Mouse (Mus musculus) forebrain, embryonic 11.5 days (tissue): Measurements from ENCODE around the gene Chst11. TPM values are rescaled to one million over a fixed set of nuclear protein-coding genes. Genes with fewer than 3 reads are reported as not detected.

ENCODE experiments used
- ATAC-seq: fragments of 200-750 bp; cut with Nextera tagmentation; replicated peaks from 2 replicates; pipeline ENCODE4 v1.8.0; 2017; ENCODE audit warnings: moderate TSS enrichment; ENCODE audit not compliant: low FRiP score
- DNase-seq: peaks from one replicate; pipeline ENCODE4 v3.0.0-alpha.2; 2017; ENCODE audit warnings: low spot score
- H3K27ac ChIP-seq: fragments of 300-500 bp; sonication (generic); 2 replicates; pipeline ENCODE4 v1.5.1; 2014; ENCODE audit warnings: low read depth, low read length
- H3K27me3 ChIP-seq: fragments of 300-500 bp; sonication (generic); 2 replicates; pipeline ENCODE4 v1.6.1; 2014; ENCODE audit warnings: mild to moderate bottlenecking, low read length, mixed read lengths; ENCODE audit not compliant: control insufficient read depth, insufficient read depth
- H3K36me3 ChIP-seq: fragments of 300-500 bp; sonication (generic); 2 replicates; pipeline ENCODE4 v1.6.1; 2014; ENCODE audit warnings: mild to moderate bottlenecking, low read length, moderate library complexity, mixed read lengths; ENCODE audit not compliant: control insufficient read depth, insufficient read depth
- H3K4me1 ChIP-seq: fragments of 300-500 bp; sonication (generic); replicated peaks from 2 replicates; pipeline ENCODE4 v1.6.1; 2014; ENCODE audit warnings: low read length, mixed read lengths; ENCODE audit not compliant: control insufficient read depth, insufficient read depth
- H3K4me2 ChIP-seq: fragments of 300-500 bp; sonication (generic); 2 replicates; pipeline ENCODE4 v1.6.1; 2014; ENCODE audit warnings: low read depth, mild to moderate bottlenecking, low read length, moderate library complexity, mixed read lengths; ENCODE audit not compliant: severe bottlenecking
- H3K4me3 ChIP-seq: fragments of 300-500 bp; sonication (generic); 2 replicates; pipeline ENCODE4 v1.5.1; 2014; ENCODE audit warnings: low read depth, low read length
- H3K9ac ChIP-seq: fragments of 300-500 bp; sonication (generic); 2 replicates; pipeline ENCODE4 v1.6.1; 2014; ENCODE audit warnings: low read length
- H3K9me3 ChIP-seq: fragments of 300-500 bp; sonication (generic); 2 replicates; pipeline ENCODE4 v1.6.1; 2016; ENCODE audit warnings: low read length, mixed read lengths; ENCODE audit not compliant: control insufficient read depth
- WGBS: fragments of 180-500 bp; shearing (Covaris S2); extraction: QIAGEN DNeasy Blood & Tissue Kit; methylation state at CpG from one replicate; pipeline ENCODE4 v1.1.7; 2014; 5-methylcytosine and 5-hydroxymethylcytosine counted together
- polyA plus RNA-seq: library from polyadenylated mRNA; unstranded; fragments of >200 nt; fragmentation: Nextera tagmentation; extraction: Ambion mirVana; gene quantifications from 2 replicates; pipeline ENCODE4 v1.2.1, GENCODE M21; 2014

Gene Chst11
- 1.9 and 2.4 TPM in 2 replicates for polyA plus RNA-seq

DNA sequence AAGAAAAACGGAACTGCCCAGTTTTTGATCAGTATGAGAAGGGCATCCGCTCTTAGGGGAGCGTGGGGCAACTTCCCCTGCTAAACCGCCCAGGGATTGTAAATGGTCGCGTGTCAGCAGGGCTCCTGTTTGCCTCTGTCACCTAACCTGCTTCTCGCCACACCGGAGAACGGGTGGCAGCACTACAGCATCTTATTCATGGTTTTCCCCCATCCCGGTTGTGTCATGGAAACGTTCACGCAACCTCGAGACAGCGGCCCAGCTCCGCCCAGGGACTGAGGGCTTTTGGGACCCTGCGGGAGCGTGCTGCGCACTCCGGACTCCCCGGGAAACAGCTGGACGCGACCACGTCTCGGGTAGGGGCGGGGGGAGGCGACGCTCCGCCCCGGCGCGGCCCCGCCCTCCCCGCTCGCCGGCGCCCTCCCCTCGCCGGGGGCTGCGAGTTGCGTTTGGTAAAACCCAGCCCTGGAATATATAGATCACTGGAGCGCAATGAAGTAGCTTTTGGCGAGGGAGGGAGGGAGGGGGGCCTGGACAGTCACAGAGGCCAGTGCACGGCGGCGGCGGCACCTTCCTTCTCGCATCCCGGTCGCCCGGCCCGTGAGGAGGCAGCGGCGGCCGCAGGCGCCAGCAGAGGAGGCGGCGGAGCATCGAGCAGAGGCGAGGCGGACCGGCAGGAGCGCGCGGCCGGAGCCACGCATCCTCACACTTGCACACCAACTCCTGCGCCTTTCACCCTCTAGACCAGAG, at the start of gene Chst11:
Gene Chst11, plus strand, starts transcription at position 549 of the 750 bp plus-strand sequence.
- no peaks in the 10 kb centered on the region for H3K36me3 ChIP-seq
- H3K4me1 ChIP-seq = peaks cover 12% of the 10 kb centered on the region
- peaks cover 12% of the 10 kb centered on the region; the same call in 1 of the 2 replicates for H3K27me3 ChIP-seq
- H3K4me3 ChIP-seq = peak within 1 kb of the TSS; percentile 72
- peak; percentile 90 for ATAC-seq
- no peaks in the 10 kb centered on the region for H3K9me3 ChIP-seq
- H3K27ac ChIP-seq = peak within 1 kb of the TSS; percentile 71
- peak within 1 kb of the TSS; percentile 84 for H3K4me2 ChIP-seq
- H3K9ac ChIP-seq = peak within 1 kb of the TSS; percentile 85
- under 1% methylated on average over 67 of the region's 67 CpGs for WGBS
- DNase-seq = peak; percentile 90

DNA sequence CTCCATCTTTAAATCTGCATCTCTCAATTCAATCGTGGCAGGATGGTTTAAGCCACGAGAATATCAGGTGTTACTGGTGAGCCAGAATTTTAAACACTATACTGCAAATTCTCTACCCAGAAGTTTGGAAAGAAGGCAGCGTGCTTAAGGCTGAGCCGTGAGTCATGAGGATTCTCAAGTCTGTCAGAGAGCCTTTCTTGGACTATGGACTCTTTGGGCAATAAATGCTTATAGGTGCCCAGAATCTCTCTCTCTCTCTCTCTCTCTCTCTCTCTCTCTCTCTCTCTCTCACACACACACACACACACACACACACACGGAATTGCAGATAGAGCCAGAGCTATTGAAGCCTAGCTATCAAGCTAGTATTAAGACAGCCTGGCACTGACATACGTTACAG, 49.5 kb upstream of the Chst11 start:
- H3K9ac ChIP-seq = no peak overlapping the region
- ATAC-seq (no peak), DNase-seq (no peak)
- H3K4me1 ChIP-seq = no peaks in the 10 kb centered on the region
- no peaks in the 10 kb centered on the region for H3K36me3 ChIP-seq
- H3K4me2 ChIP-seq = no peak overlapping the region
- no peaks in the 10 kb centered on the region for H3K27me3 ChIP-seq
- no peaks in the 10 kb centered on the region for H3K9me3 ChIP-seq
- H3K27ac ChIP-seq = no peak overlapping the region
- 83% methylated on average over 6 of the region's 6 CpGs for WGBS
- H3K4me3 ChIP-seq = no peak overlapping the region

- ATAC-seq (no peak), DNase-seq (no peak)
- Histone ChIP-seq H3K9me3 (no peaks in the 10 kb centered on the region), H3K4me3 (no peak overlapping the region), H3K27ac (no peak overlapping the region), H3K27me3 (no peaks in the 10 kb centered on the region), H3K4me2 (no peak overlapping the region), H3K9ac (no peak overlapping the region), H3K4me1 (no peaks in the 10 kb centered on the region), H3K36me3 (no peaks in the 10 kb centered on the region)
- WGBS = 86% methylated on average over 4 of the region's 4 CpGs
These were observed 31.9 kb upstream of the Chst11 start for GRCm38 (mm10) chr10:82953415-82953814.

GRCm38 (mm10) chr10:82955117-82955516, 30.2 kb upstream of the Chst11 start:
- Histone ChIP-seq H3K4me3 (no peak overlapping the region), H3K4me2 (no peak overlapping the region), H3K9me3 (no peaks in the 10 kb centered on the region), H3K4me1 (no peaks in the 10 kb centered on the region), H3K27me3 (no peaks in the 10 kb centered on the region), H3K9ac (no peak overlapping the region), H3K36me3 (no peaks in the 10 kb centered on the region), H3K27ac (no peak overlapping the region)
- 95% methylated on average over 18 of the region's 18 CpGs for WGBS
- DNase-seq (no peak), ATAC-seq (no peak)

DNA sequence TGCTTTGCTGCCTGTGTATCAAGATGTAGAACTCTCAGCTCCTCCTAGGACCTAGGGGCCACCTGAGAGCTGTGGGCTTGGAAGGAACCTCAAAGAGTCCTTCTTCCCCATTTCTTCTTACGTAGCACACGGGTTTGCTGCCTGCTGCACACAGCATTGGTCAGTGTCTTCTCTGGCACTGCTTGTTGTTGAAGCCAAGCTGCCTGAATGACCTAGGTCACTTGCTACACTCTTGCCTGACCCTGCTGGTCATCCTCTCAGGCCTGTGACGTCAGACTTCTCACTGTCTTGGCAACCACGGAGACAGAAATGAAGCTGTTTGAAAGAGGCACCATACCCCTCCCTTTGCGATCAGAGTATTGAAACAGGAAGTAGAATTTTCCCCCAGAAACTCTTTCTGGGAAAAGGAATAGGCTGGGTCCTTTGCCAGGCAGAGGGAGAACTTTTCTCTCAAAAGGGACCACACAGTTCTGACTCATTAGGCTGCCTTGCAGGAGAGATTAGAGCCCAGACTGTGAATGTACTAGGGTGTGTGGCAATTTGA, 27.0 kb upstream of the Chst11 start:
- 83% methylated on average over 5 of the region's 5 CpGs for WGBS
- H3K4me3 ChIP-seq = no peak overlapping the region
- DNase-seq (no peak), ATAC-seq (no peak)
- no peaks in the 10 kb centered on the region for H3K9me3 ChIP-seq
- H3K9ac ChIP-seq = no peak overlapping the region
- no peak overlapping the region for H3K4me2 ChIP-seq
- H3K27me3 ChIP-seq = no peaks in the 10 kb centered on the region
- no peaks in the 10 kb centered on the region for H3K4me1 ChIP-seq
- H3K36me3 ChIP-seq = no peaks in the 10 kb centered on the region
- H3K27ac ChIP-seq = no peak overlapping the region

DNA sequence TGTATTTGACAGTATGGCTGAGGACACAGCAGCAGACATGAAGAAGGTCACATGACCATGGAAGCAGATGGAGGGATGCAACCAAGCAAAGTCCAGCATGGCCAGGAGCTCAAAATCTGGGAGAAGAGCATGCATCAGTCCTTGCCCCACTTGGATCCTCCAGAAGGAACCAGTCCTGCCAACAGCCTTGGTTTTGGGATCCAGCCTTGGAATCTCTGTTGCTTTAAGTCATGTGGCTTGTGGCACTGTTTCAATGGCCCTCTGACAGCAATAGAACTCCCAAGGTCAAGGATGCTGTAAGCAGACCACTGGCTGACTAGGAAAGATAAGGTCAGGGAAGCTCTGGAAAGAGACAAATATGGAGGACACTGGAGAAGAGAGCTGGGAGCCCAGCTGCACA, 26.0 kb upstream of the Chst11 start:
- Histone ChIP-seq H3K9me3 (no peaks in the 10 kb centered on the region), H3K4me2 (no peak overlapping the region), H3K27me3 (no peaks in the 10 kb centered on the region), H3K9ac (no peak overlapping the region), H3K27ac (no peak overlapping the region), H3K4me3 (no peak overlapping the region), H3K36me3 (no peaks in the 10 kb centered on the region), H3K4me1 (no peaks in the 10 kb centered on the region)
- ATAC-seq (no peak), DNase-seq (no peak)

GRCm38 (mm10) chr10:82961302-82961701, 24.0 kb upstream of the Chst11 start:
- DNase-seq (no peak), ATAC-seq (0 out of 2 replicates have a peak, but pooled peaks have one; percentile 18)
- H3K9ac ChIP-seq = no peak overlapping the region
- no peak overlapping the region for H3K4me2 ChIP-seq
- no peak overlapping the region for H3K27ac ChIP-seq
- WGBS = 53% methylated on average over 7 of the region's 7 CpGs
- no peak overlapping the region for H3K4me3 ChIP-seq
- no peaks in the 10 kb centered on the region for H3K4me1 ChIP-seq
- H3K36me3 ChIP-seq = no peaks in the 10 kb centered on the region
- H3K9me3 ChIP-seq = no peaks in the 10 kb centered on the region
- H3K27me3 ChIP-seq = no peaks in the 10 kb centered on the region

- DNase-seq = no peak
- no peak for ATAC-seq
- H3K36me3 ChIP-seq = no peaks in the 10 kb centered on the region
- no peaks in the 10 kb centered on the region for H3K27me3 ChIP-seq
- H3K27ac ChIP-seq = no peak overlapping the region
- no peaks in the 10 kb centered on the region for H3K4me1 ChIP-seq
- no peak overlapping the region for H3K4me2 ChIP-seq
- H3K4me3 ChIP-seq = no peak overlapping the region
- no peak overlapping the region for H3K9ac ChIP-seq
- WGBS = 84% methylated on average over 4 of the region's 4 CpGs
- no peaks in the 10 kb centered on the region for H3K9me3 ChIP-seq
These were observed 23.3 kb upstream of the Chst11 start for GRCm38 (mm10) chr10:82962018-82962417.
